Mouse (Mus musculus) cerebellum, adult (tissue): ENCODE results near the gene Klhl29.

Experiments used
- ATAC-seq: cut with Nextera tagmentation; 2 replicates; pipeline ENCODE4 v1.9.2; 2017; ENCODE audit warnings: mild to moderate bottlenecking, moderate library complexity, mixed read lengths; ENCODE audit not compliant: insufficient number of reproducible peaks, low FRiP score, low TSS enrichment

Klhl29 gene

GRCm38 (mm10) chr12:5143903-5144781, 231.3 kb downstream of the Klhl29 start:
- no peak for ATAC-seq

GRCm38 (mm10) chr12:5143224-5143623, 232.3 kb downstream of the Klhl29 start:
- no peak for ATAC-seq

GRCm38 (mm10) chr12:5142776-5143175, 232.7 kb downstream of the Klhl29 start:
- peak; percentile 26; the same call in 1 of the 2 replicates for ATAC-seq

GRCm38 (mm10) chr12:5141040-5141439, 234.4 kb downstream of the Klhl29 start:
- no peak for ATAC-seq

- no peak for ATAC-seq
Measured at GRCm38 (mm10) chr12:5139302-5139701, 236.2 kb downstream of the Klhl29 start.

GRCm38 (mm10) chr12:5136300-5136699, 239.2 kb downstream of the Klhl29 start:
- ATAC-seq = peak; percentile 72

- ATAC-seq = no peak
Measured at GRCm38 (mm10) chr12:5129190-5129589, 246.3 kb downstream of the Klhl29 start.

GRCm38 (mm10) chr12:5125907-5126306, 249.6 kb downstream of the Klhl29 start:
- no peak for ATAC-seq

GRCm38 (mm10) chr12:5122972-5123371, 252.5 kb downstream of the Klhl29 start:
- no peak for ATAC-seq

- peak; percentile 15; the same call in 1 of the 2 replicates for ATAC-seq
Measured at GRCm38 (mm10) chr12:5120249-5120648, 255.2 kb downstream of the Klhl29 start.

- ATAC-seq = peak; percentile 93
Measured at GRCm38 (mm10) chr12:5119726-5120125, 255.8 kb downstream of the Klhl29 start.

GRCm38 (mm10) chr12:5119286-5119685, 256.2 kb downstream of the Klhl29 start:
- ATAC-seq = no peak; the same call in 1 of the 2 replicates

- ATAC-seq = no peak
Measured at GRCm38 (mm10) chr12:5116605-5117004, 258.9 kb downstream of the Klhl29 start.

GRCm38 (mm10) chr12:5114631-5115030, 260.9 kb downstream of the Klhl29 start:
- no peak for ATAC-seq

- ATAC-seq = no peak
Measured at GRCm38 (mm10) chr12:5111343-5111742, 264.1 kb downstream of the Klhl29 start.

GRCm38 (mm10) chr12:5108613-5109012, 266.9 kb downstream of the Klhl29 start:
- ATAC-seq = no peak

GRCm38 (mm10) chr12:5107795-5108194, 267.7 kb downstream of the Klhl29 start:
- no peak for ATAC-seq

GRCm38 (mm10) chr12:5104422-5105052, 270.9 kb downstream of the Klhl29 start:
- peak; percentile 65 for ATAC-seq

- no peak for ATAC-seq
Measured at GRCm38 (mm10) chr12:5101411-5102024, 274.0 kb downstream of the Klhl29 start.

- ATAC-seq = no peak
Measured at GRCm38 (mm10) chr12:5099572-5099971, 275.9 kb downstream of the Klhl29 start.

GRCm38 (mm10) chr12:5088639-5089038, 286.8 kb downstream of the Klhl29 start:
- ATAC-seq = no peak
